Mouse (Mus musculus) adrenal gland, adult 10 weeks (tissue): ENCODE data around the gene Prdx1. TPM values are rescaled to one million over a fixed set of nuclear protein-coding genes. Genes with fewer than 3 reads are reported as not detected.

Experiments used
- polyA plus RNA-seq: library from polyadenylated mRNA; stranded (reverse); fragments of 350-450 nt; fragmentation: Illumina TruSeq; extraction: RNeasy Lipid Tissue Mini Kit (QIAGEN cat#74804); gene quantifications from one replicate; pipeline ENCODE4 v1.2.3, GENCODE M21; 2014; ENCODE audit warnings: low read depth, low replicate concordance

The Prdx1 gene
- 4,921 TPM for polyA plus RNA-seq

DNA sequence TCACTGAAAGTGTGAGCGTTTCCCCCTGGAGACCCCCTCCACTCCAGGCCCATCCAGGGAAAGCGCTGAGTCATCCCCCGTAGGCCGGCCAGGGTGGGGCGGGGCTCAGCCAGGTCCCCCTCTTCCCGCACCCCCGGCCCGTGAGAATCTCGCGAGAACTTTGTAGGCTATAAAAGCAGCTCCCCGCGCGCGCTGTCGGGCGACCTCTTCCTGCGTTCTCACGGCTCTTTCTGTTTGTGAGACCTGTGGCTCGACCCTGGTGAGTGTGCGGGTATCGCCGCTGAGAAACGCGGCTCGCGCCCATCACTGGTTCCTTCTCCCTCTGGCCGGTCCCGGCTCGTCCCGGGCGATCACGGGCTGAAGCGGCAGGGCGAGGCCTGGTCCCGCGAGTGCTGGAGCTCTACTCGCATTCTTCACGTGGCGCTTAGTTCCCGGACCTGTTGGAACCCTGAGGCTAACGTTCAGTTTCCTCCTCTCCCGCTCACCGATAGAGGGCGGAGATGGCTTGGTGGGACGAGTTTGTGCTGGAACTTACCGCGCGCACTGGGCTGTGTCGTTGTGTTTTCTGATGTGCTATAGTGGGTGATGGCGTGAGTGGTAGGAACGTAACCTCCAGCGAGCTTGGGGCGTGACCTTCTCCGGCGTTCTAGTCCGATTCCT, at the start of gene Prdx1:
Prdx1 (plus strand) TSS at position 143 of the 660 bp plus-strand sequence.

DNA sequence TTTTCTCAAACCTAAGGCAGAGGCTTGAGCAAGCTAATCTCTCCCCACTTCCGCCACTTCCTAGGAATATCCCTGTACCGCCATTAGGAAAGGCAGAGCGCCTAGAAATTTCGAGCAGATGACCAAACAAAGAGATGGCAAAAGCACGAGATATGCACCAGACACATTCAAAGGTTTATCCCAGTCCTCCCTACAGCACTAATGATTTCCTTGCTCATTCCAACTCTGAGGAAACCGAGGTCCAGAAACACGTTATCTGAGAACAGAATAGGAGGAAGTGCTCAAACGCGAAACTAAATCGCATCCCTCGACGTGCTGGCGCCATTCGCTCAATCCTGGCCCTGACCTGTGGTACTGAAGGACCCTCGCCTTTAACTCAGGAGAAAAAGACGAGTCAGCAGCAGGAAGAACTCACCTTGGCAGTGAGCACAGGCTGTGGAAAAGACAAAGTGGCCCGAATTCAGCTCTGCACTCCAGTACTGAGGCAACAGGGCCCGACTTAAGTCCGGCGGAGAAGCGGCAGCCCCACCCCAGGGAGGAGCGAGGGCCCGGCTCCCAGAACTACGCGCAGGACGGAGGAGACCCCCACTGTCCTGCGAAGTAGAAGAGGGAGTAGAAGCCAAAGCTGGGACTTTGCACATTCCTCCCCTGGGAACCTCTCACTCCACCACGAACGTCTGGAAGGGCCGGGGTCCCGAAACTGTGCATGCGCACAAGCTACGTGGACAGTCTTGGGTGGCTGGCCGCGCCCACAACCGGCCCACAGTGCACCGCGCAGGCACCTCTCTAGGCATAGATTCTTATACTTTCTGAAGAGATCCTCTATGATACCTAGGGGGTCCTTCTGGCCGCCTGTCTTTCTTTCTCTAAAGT, 34.2 kb upstream of the Prdx1 start, which contains the start of gene Akr1a1:
Akr1a1 (minus strand) TSS at position 757 of the 873 bp plus-strand sequence.

GRCm38 (mm10) chr4:116708201-116708764, 22.9 kb downstream of the Prdx1 start, which contains the start of the genes Mmachc and Ccdc163:
Gene Mmachc (minus strand): TSS chr4:116708406.
Gene Ccdc163 (plus strand): TSS chr4:116708509.

DNA sequence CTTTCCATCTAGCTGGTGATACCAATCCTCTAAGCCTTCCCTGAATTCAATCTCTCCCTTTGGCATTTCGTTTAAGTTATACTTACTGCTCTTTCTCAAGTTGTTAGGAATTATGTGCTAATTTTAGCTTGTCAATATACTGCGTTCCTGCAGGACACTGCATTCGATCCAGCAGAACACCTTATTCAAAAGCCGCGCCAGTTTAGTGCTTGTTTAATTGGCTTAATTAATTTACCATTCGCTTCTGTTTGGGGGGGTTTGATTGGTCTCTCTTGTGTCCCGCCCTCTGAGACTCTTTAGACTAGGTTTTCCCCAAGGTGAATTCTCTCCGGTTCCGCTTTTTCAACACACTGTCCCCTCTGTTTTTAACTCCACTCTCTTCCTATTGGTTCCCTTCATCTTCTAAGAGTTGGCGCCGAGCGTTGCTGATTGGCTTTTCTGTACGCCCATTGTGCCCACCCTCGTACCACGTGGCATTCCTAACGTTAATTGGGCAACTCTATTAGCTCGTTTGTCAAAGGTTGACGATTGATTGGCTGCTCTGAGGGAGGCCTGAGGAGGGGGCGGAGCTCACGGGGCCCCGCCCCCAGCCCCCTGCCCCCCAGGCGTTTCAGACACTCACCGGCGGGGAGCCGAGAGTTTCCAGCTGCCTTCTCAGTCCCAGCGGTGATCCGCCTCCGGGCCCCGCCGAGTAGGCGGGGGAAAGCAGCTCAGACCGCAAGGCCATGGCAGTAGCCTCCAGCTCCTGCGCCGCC, 35.2 kb downstream of the Prdx1 start, which contains the start of gene Tesk2:
Tesk2 (plus strand) TSS at position 606 of the 755 bp plus-strand sequence.

Other genes starting within 250 kb of the Prdx1 start
- 19.0 TPM for gene Mast2, start 221.4 kb upstream of the Prdx1 start, polyA plus RNA-seq
- gene Ipp, start 178.0 kb upstream of the Prdx1 start, polyA plus RNA-seq = 25.8 TPM
- 120 TPM for gene Tmem69, start 129.6 kb upstream of the Prdx1 start, polyA plus RNA-seq
- gene Gpbp1l1, start 127.9 kb upstream of the Prdx1 start, polyA plus RNA-seq = 83.8 TPM
- 4.5 TPM for gene Ccdc17, start 88.9 kb upstream of the Prdx1 start, polyA plus RNA-seq
- 69.5 TPM for gene Nasp, start 57.6 kb upstream of the Prdx1 start, polyA plus RNA-seq
- 960 TPM for gene Akr1a1, start 33.9 kb upstream of the Prdx1 start, polyA plus RNA-seq
- 57.8 TPM for gene Mmachc, start 22.9 kb downstream of the Prdx1 start, polyA plus RNA-seq
- 16.2 TPM for gene Ccdc163, start 23.0 kb downstream of the Prdx1 start, polyA plus RNA-seq
- gene Tesk2, start 35.4 kb downstream of the Prdx1 start, polyA plus RNA-seq = 2.0 TPM
- 5.2 TPM for gene Toe1, start 122.1 kb downstream of the Prdx1 start, polyA plus RNA-seq
- not detected for gene Mutyh, start 122.2 kb downstream of the Prdx1 start, polyA plus RNA-seq
- gene Hpdl, start 136.2 kb downstream of the Prdx1 start, polyA plus RNA-seq = not detected
- 3.1 TPM for gene Zswim5, start 191.8 kb downstream of the Prdx1 start, polyA plus RNA-seq